Mouse (Mus musculus) T-cell, adult 66 days (primary cell): ENCODE results near the gene 1700029J07Rik. TPM values are rescaled to one million over a fixed set of nuclear protein-coding genes. Genes with fewer than 3 reads are reported as not detected.

Experiments used
- total RNA-seq, 2 experiments: library from RNA; stranded (reverse); gene quantifications; 3 replicates in 1 of 2; 4 replicates in 1 of 2; pipeline ENCODE4 v1.2.4; 2023

The 1700029J07Rik gene
- 1 to 10 TPM; 1.4 to 1.6 TPM for total RNA-seq

DNA sequence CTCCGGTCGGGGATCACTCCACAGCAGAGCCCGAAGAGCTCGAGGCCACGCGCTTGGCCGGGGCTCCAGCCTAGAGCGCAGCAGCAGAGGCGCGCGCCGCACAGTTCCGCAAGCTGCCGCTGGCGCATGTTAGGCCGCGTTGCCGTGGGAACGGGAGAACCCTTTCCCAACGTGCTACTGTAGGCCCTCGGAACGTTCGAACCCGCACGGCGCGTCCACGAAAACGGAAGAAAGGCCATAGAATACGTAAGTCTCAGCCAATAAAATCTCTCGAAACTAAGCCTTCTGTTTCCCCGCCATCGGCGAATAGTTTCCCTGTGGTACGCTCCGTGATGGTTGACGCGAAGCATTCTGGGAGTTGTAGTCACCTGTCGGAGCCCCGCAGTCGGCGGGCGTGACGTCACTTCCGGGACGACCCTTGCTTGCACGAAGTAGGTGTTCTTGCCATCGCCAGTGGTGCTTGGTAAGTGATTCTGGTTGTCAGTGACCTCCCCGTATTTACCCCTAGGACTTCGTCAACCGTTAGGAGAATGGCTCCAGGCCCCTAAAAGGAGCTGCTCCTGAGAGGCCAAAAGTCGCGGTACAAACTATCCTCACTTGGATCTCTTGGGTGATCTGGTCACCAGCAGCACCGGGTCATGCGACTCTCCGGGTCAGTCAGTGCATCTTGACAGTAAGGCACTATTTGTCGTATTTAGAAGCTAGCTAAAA lies at the start of gene 1700029J07Rik, which contains the start of gene Ufsp2:
1700029J07Rik (minus strand) TSS at position 127 of the 711 bp plus-strand sequence.
Ufsp2 (plus strand) TSS at position 403 of the 711 bp plus-strand sequence.

DNA sequence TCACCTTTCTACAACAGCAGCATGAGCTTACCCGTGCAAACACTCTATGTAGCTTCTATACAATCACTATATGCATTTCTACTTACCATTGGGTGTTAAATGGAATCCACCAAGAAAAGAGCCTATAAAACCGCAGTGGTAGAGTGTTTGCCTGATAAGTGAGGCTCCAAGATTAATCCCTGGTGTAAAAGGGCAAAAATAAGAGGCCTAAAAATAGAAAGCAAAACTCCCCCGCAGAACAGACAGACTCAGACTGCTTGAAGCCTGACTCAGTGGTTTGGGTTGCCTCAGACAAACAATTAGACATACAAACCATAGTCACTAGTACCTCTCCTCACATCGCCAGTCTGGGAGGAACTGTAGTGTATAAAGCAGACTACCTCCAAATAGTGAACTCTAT lies 30.5 kb upstream of the 1700029J07Rik start, which contains the start of gene Ankrd37:
Ankrd37 (minus strand) TSS at position 112 of the 400 bp plus-strand sequence.

DNA sequence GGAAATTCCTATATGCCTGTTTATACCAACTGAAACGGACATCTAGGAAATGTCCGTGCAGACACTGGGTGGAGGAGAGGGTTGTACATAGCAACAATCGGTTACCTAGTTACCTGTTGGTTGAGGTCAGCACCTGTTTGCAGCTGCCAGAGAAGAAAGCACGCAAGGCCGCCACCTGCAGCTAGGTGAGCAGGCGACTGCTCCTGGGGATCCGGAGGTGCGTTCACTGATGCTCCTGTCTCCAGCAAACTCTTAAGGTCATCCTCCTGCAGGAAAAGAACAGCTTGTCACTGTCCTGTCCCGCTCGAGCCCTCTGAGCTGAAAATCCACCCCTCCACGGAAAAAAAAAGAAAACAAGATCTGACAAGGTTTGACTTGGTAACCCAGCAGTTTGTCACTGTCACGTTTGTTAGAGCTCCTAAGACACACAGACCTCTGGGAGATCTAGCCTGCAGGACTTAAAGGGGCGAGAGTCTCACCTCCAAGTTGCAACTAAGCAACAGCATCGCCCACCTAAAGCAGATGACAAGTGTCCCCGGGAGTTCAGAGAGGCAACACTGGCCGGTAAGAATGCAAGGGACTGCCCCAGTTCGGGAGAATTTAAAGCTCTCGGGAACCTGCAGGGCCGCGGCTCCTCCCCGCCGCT lies 24.2 kb upstream of the 1700029J07Rik start, which contains the start of gene Lrp2bp:
Lrp2bp (plus strand) TSS at position 166 of the 646 bp plus-strand sequence.

DNA sequence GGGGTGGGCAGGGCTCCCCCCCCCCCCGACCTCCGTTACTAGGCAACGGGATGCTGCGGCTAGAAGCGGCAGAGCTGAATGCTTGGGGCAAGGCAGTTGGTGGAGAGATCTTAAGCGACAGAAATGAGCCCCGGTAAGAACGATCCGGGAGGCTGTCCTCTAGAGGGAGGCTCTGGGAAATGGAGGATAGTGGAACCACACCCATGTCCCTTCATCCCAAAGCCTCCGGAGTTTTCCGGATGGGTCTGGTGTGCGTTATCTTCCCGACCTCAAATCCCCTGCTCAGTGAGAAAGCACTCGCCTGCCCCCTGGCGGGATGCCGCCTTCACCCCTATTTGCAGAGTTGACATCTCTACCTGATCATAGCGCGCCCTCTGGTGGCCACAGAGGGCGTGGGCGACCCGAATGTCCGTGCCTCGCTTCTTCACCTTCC lies 40.5 kb downstream of the 1700029J07Rik start, which contains the start of gene Ccdc110:
Ccdc110 (plus strand) TSS at position 38 of the 433 bp plus-strand sequence.

Other genes with a start within 250 kb of the 1700029J07Rik start
- gene Pdlim3, start 89.8 kb downstream of the 1700029J07Rik start, total RNA-seq: not detected
- gene Ccdc110, start 40.6 kb downstream of the 1700029J07Rik start, total RNA-seq: not detected
- gene Ufsp2, start 276 bp upstream of the 1700029J07Rik start, total RNA-seq: 10 to 100 TPM; 13.6 to 17.2 TPM
- gene Lrp2bp, start 24.1 kb upstream of the 1700029J07Rik start, total RNA-seq: not detected
- 1 to 10 TPM; 5.0 to 8.2 TPM for gene Ankrd37, start 30.5 kb upstream of the 1700029J07Rik start, total RNA-seq
- gene Cfap97, start 176.5 kb upstream of the 1700029J07Rik start, total RNA-seq: 10 to 100 TPM; 21.6 to 22.5 TPM
- 10 to 100 TPM; 23.4 to 24.0 TPM for gene Snx25, start 176.9 kb upstream of the 1700029J07Rik start, total RNA-seq
- gene Slc25a4, start 236.0 kb upstream of the 1700029J07Rik start, total RNA-seq: 10 to 100 TPM; 67.5 to 70.4 TPM